Mouse (Mus musculus) lung, postnatal 25 days (tissue): Measurements from ENCODE around the gene Gm20867.
"Not testable (repeated sequence)": the region's sequence is repeated elsewhere in the genome, so short reads cannot be mapped to it uniquely, and the experiment has no call there.

ENCODE experiments used
- DNase-seq: peaks from one replicate; pipeline ENCODE4 v3.0.0; 2022; ENCODE audit warnings: low spot score

Gm20867 gene

GRCm38 (mm10) chrY:77963104-77963503 lies at the start of gene Gm20867:
TSS of gene Gm20867 (minus strand) at chrY:77963204.
- DNase-seq: not testable (repeated sequence)
